29 mouse cellular contexts compared by ENCODE assay signal in genomic region chr15:25322601-25323000, GRCm38 (mm10).
A peak's percentile ranks its signal among the peaks of the same experiment; 100 is the strongest.
DNase-seq lines count a peak whose midpoint lies in the region; ATAC-seq and TF ChIP-seq lines count a peak whose summit lies in the region.
"Had no signal": no experiment of that assay in that cellular context is flagged by ENCODE, and none has a peak within 500 bp of the region (broad histone marks: within the 10 kb centered on the region; RNA-seq: fewer than 3 reads in every experiment).

No protein-coding gene starts in this region.

- no peaks in the 10 kb centered on the region for H3K27me3 ChIP-seq in heart, embryonic 12.5 days (replicated peaks)
- no peaks in the 10 kb centered on the region for H3K27me3 ChIP-seq in limb, embryonic 14.5 days (ENCODE audit: control insufficient read depth, insufficient read depth, low read length)
- H3K27me3 ChIP-seq in limb, embryonic 10.5 days (ENCODE audit: low read depth, poor library complexity, severe bottlenecking): no peaks in the 10 kb centered on the region
- H3K27me3 ChIP-seq: embryonic facial prominence, embryonic 15.5 days; forebrain, embryonic 12.5 days; forebrain, embryonic 15.5 days; heart, embryonic 13.5 days had no signal

- H3K4me3 ChIP-seq in heart, embryonic 12.5 days: no peak overlapping the region
- H3K4me3 ChIP-seq in limb, embryonic 14.5 days (replicated peaks; ENCODE audit: low read length): no peak overlapping the region
- H3K4me3 ChIP-seq in limb, embryonic 10.5 days: no peak overlapping the region
- H3K4me3 ChIP-seq in embryonic fibroblast, embryonic 13.5 days (ENCODE audit: insufficient read depth, low read length): no peak overlapping the region
- H3K4me3 ChIP-seq: embryonic facial prominence, embryonic 15.5 days; erythroblast, embryonic 14.5 days; forebrain, embryonic 12.5 days; forebrain, embryonic 15.5 days; heart, embryonic 13.5 days had no signal

- H3K4me1 ChIP-seq in heart, embryonic 12.5 days (replicated peaks): no peaks in the 10 kb centered on the region
- no peaks in the 10 kb centered on the region for H3K4me1 ChIP-seq in limb, embryonic 14.5 days (ENCODE audit: control insufficient read depth, insufficient read depth, low read length)
- H3K4me1 ChIP-seq in limb, embryonic 10.5 days: no peaks in the 10 kb centered on the region
- no peaks in the 10 kb centered on the region for H3K4me1 ChIP-seq in embryonic fibroblast, embryonic 13.5 days (ENCODE audit: control insufficient read depth, insufficient read depth, low read length)
- H3K4me1 ChIP-seq: embryonic facial prominence, embryonic 15.5 days; forebrain, embryonic 12.5 days; forebrain, embryonic 15.5 days had no signal

- no peaks in the 10 kb centered on the region for H3K36me3 ChIP-seq in heart, embryonic 12.5 days
- no peaks in the 10 kb centered on the region for H3K36me3 ChIP-seq in limb, embryonic 14.5 days (ENCODE audit: control insufficient read depth, insufficient read depth, low read length)
- H3K36me3 ChIP-seq in limb, embryonic 10.5 days: no peaks in the 10 kb centered on the region
- H3K36me3 ChIP-seq: embryonic facial prominence, embryonic 15.5 days; forebrain, embryonic 12.5 days; forebrain, embryonic 15.5 days; heart, embryonic 13.5 days had no signal

- peak; percentile 4 for DNase-seq in heart, adult 11 months
- peak; percentile 25 for DNase-seq in limb, embryonic 14.5 days (ENCODE audit: low spot score)
- DNase-seq in limb, embryonic 10.5 days (ENCODE audit: low spot score): no peak
- DNase-seq in 3T3-L1 (ENCODE audit: low read depth, low spot score): peak; percentile 61
- no peak for DNase-seq in spleen, postnatal 10 days (ENCODE audit: low spot score in 2 of 2)
- DNase-seq: adrenal gland, adult 8-10 months; adrenal gland, postnatal 25 days; cerebellum, adult 11-12 months; cerebellum, adult 8-10 months; cerebellum, postnatal 10 days; cerebellum, postnatal 36 days; embryo, embryonic 11 days; gastrocnemius, postnatal 10 days; gastrocnemius, postnatal 36 days; heart, postnatal 14 days; heart, postnatal 4 days had no signal

- no peak overlapping the region for H3K4me2 ChIP-seq in heart, embryonic 12.5 days
- no peak overlapping the region for H3K4me2 ChIP-seq in limb, embryonic 14.5 days (replicated peaks; ENCODE audit: low read depth, low read length, severe bottlenecking)
- H3K4me2 ChIP-seq: embryonic facial prominence, embryonic 15.5 days; forebrain, embryonic 12.5 days; forebrain, embryonic 15.5 days; heart, embryonic 13.5 days; hindbrain, embryonic 14.5 days had no signal

- no peak for TF ChIP-seq CTCF in embryonic fibroblast, embryonic 13.5 days (IDR thresholded peaks at IDR 0.05; ENCODE audit: borderline replicate concordance, insufficient read depth, low read length)

- WGBS in heart, embryonic 12.5 days: 70% methylated on average over 2 of the region's 2 CpGs
- WGBS in limb, embryonic 14.5 days: 61% methylated on average over 2 of the region's 2 CpGs
- 64% methylated on average over 2 of the region's 2 CpGs for WGBS in limb, embryonic 10.5 days

- TF ChIP-seq POLR2A in limb, embryonic 14.5 days (IDR thresholded peaks at IDR 0.05; ENCODE audit: borderline replicate concordance, extremely low read depth, insufficient read depth, insufficient read length): no peak
- no peak for TF ChIP-seq POLR2A in embryonic fibroblast, embryonic 13.5 days (IDR thresholded peaks at IDR 0.05; ENCODE audit: low read depth, low read length)

- no peak overlapping the region for H3K27ac ChIP-seq in heart, embryonic 12.5 days (ENCODE audit: poor library complexity, severe bottlenecking)
- H3K27ac ChIP-seq in limb, embryonic 14.5 days (replicated peaks; ENCODE audit: low read depth, low read length): no peak overlapping the region
- H3K27ac ChIP-seq in limb, embryonic 10.5 days: no peak overlapping the region
- H3K27ac ChIP-seq in embryonic fibroblast, embryonic 13.5 days (ENCODE audit: insufficient read depth, low read length): 0 out of 2 replicates have a peak overlapping the region, but pooled peaks have one; percentile 57
- H3K27ac ChIP-seq: embryonic facial prominence, embryonic 15.5 days; forebrain, embryonic 12.5 days; forebrain, embryonic 15.5 days; heart, embryonic 13.5 days; hindbrain, embryonic 14.5 days; hindbrain, postnatal 0 days had no signal

- no peak for ATAC-seq in heart, embryonic 12.5 days (ENCODE audit: insufficient number of reproducible peaks, low FRiP score)
- ATAC-seq in limb, embryonic 14.5 days (ENCODE audit: low FRiP score, low read depth): no peak
- no peak for ATAC-seq in megakaryocyte-erythroid progenitor cell, adult 5-6 weeks (replicated peaks; ENCODE audit: low FRiP score, low TSS enrichment, poor library complexity, severe bottlenecking)
- ATAC-seq: activated CD4-positive, CD25-positive, alpha-beta regulatory T cell, adult 4 months; CD4-positive, CD25-positive, alpha-beta regulatory T cell, adult 4 months; forebrain, embryonic 15.5 days; hindbrain, postnatal 0 days; inflammation-experienced regulatory T-cells, adult 6 months had no signal

- H3K9ac ChIP-seq in heart, embryonic 12.5 days: no peak overlapping the region
- no peak overlapping the region for H3K9ac ChIP-seq in limb, embryonic 14.5 days (ENCODE audit: low read depth, low read length, severe bottlenecking)
- H3K9ac ChIP-seq: embryonic facial prominence, embryonic 15.5 days; forebrain, embryonic 12.5 days; forebrain, embryonic 15.5 days; heart, embryonic 13.5 days; hindbrain, embryonic 14.5 days had no signal

- H3K9me3 ChIP-seq in heart, embryonic 12.5 days (replicated peaks): no peaks in the 10 kb centered on the region
- no peaks in the 10 kb centered on the region for H3K9me3 ChIP-seq in limb, embryonic 14.5 days (ENCODE audit: control insufficient read depth, low read length)
- no peaks in the 10 kb centered on the region for H3K9me3 ChIP-seq in limb, embryonic 10.5 days (replicated peaks)
- H3K9me3 ChIP-seq: embryonic facial prominence, embryonic 15.5 days; forebrain, embryonic 12.5 days; forebrain, embryonic 15.5 days had no signal

Comparison
In these comparisons a context has a peak if more than half of its experiments do, and no peak if none do; other contexts are left out.
1. DNase-seq: peak in heart, adult 11 months (single experiment), limb, embryonic 14.5 days (single experiment) and 3T3-L1 (single experiment); none in limb, embryonic 10.5 days (single experiment) and spleen, postnatal 10 days (0 of 2).